8 mouse cellular contexts compared by ENCODE assay signal in the genomic region with DNA sequence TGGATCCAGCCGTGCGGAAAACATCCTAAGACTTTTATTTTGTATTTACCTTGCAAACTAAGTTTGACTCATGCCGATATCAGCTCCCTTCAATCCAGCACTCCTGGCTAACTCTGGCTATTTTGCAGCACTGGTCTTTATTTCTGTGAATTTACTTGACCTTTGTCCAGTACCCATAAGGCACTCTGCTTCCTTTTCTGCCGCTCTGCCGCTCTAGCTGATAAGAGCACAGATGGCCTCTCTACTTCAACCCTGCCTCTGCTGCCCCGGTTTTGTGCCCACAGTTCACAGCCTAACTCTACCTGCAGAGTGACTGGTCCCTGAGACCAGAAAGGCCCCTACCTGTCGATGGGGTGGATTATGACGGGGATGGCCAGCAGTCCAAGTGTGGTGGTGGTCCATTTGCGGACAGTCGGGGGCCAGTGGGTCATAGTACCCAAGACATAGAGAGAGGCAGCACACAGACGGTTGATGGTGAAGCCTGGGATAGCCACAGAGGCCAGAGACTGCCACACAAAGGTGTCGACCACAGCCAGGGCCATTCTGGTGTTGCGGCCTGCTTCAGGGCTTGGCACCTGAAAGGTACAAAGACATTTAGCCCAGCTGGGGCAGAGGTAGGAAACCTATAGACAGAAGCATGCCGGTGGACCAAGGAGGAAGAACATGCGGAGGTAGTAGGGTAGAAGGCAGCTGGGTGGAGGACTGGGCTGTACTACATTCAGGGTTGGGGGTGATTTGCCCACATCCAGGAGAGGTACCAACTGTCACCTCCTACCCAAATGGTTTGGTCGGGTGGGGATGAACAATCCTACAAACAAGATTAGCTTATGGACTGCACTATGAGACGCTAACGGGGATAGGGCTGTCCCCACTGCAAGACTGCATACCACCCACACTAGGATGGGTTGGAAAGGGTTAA. TPM values are rescaled to one million over a fixed set of nuclear protein-coding genes. Genes with fewer than 3 reads are reported as not detected.
DNase-seq lines count a peak whose midpoint lies in the region; ATAC-seq lines count a peak whose summit lies in the region.

No protein-coding gene starts in this region.

- no peaks in the 10 kb centered on the region for H3K27me3 ChIP-seq in heart, embryonic 10.5 days (ENCODE audit: insufficient read depth, poor library complexity, severe bottlenecking)
- no peaks in the 10 kb centered on the region for H3K27me3 ChIP-seq in limb, embryonic 12.5 days

- no peak overlapping the region for H3K9ac ChIP-seq in limb, embryonic 12.5 days (replicated peaks)

- peak overlapping the region; percentile 77; the same call in 1 of the 2 replicates for H3K4me3 ChIP-seq in heart, embryonic 10.5 days
- H3K4me3 ChIP-seq in limb, embryonic 12.5 days (replicated peaks) = no peak overlapping the region

- no peak for ATAC-seq in limb, embryonic 12.5 days (ENCODE audit: insufficient number of reproducible peaks, insufficient read depth, low FRiP score, low TSS enrichment, low read depth)

- H3K9me3 ChIP-seq in heart, embryonic 10.5 days = peaks cover 7% of the 10 kb centered on the region
- H3K9me3 ChIP-seq in limb, embryonic 12.5 days = no peaks in the 10 kb centered on the region

- H3K36me3 ChIP-seq in heart, embryonic 10.5 days = peaks cover 25% of the 10 kb centered on the region
- peaks cover 7% of the 10 kb centered on the region; the same call in 1 of the 2 replicates for H3K36me3 ChIP-seq in limb, embryonic 12.5 days

- intact Hi-C loops in heart, postnatal 25 days (cut with DNase I) = loop anchor here (2.0 kb wide), 1 partner anchor 125 kb away; the partner anchor contains the start of gene Castor1

- peak overlapping the region; percentile 42 for H3K27ac ChIP-seq in heart, embryonic 10.5 days
- H3K27ac ChIP-seq in limb, embryonic 12.5 days = no peak overlapping the region

- no peak for DNase-seq in heart, embryonic 10.5 days (ENCODE audit: low spot score)
- DNase-seq in heart, postnatal 25 days (ENCODE audit: low spot score) = no peak
- peak; percentile 47 for DNase-seq in right cerebral cortex, postnatal 25 days
- no peak for DNase-seq in right cerebral cortex, postnatal 4 days
- peak; percentile 75 for DNase-seq in yolk sac, embryonic 10.5 days (ENCODE audit: low spot score)
- no peak for DNase-seq in urinary bladder, postnatal 36 days (ENCODE audit: low spot score in 2 of 2)
- DNase-seq in left cerebral cortex, adult 18-20 months (ENCODE audit: low spot score in 2 of 2) = no peak

- 75% methylated on average over 18 of the region's 18 CpGs for WGBS in heart, embryonic 10.5 days
- 86% methylated on average over 18 of the region's 18 CpGs for WGBS in limb, embryonic 12.5 days

- H3K4me1 ChIP-seq in heart, embryonic 10.5 days = peaks cover 34% of the 10 kb centered on the region
- H3K4me1 ChIP-seq in limb, embryonic 12.5 days (replicated peaks) = peaks cover 22% of the 10 kb centered on the region

- peak overlapping the region; percentile 86; the same call in 1 of the 2 replicates for H3K4me2 ChIP-seq in limb, embryonic 12.5 days

RNA-seq across cellular contexts. Expression of gene Mtfp1, which starts 1.5 kb away (rescaled TPM):
- 25.7 and 26.0 TPM in 2 replicates for polyA plus RNA-seq in heart, embryonic 10.5 days (2016; fragmentation: Nextera tagmentation; extraction: Ambion mirVana)
- total RNA-seq in heart, postnatal 25 days (2021) = 100 to 1,000 TPM; 142 to 144 TPM
- polyA plus RNA-seq in limb, embryonic 12.5 days (2016; fragmentation: Nextera tagmentation; extraction: Ambion mirVana) = 8.7 TPM in 2 replicates
- total RNA-seq in left cerebral cortex, adult 18-20 months (2021) = 10 to 100 TPM; 95.0 to 97.3 TPM

RNA-seq across cellular contexts. Expression of gene Sec14l3, which starts 29.1 kb away (rescaled TPM):
- not detected in 2 replicates for polyA plus RNA-seq in heart, embryonic 10.5 days (2016; fragmentation: Nextera tagmentation; extraction: Ambion mirVana)
- total RNA-seq in heart, postnatal 25 days (2021) = not detected
- not detected in 2 replicates for polyA plus RNA-seq in limb, embryonic 12.5 days (2016; fragmentation: Nextera tagmentation; extraction: Ambion mirVana)
- total RNA-seq in left cerebral cortex, adult 18-20 months (2021) = 1 to 10 TPM; 1.8 to 2.2 TPM

RNA-seq across cellular contexts. Expression of gene Sec14l2, which starts 29.5 kb away (rescaled TPM):
- polyA plus RNA-seq in heart, embryonic 10.5 days (2016; fragmentation: Nextera tagmentation; extraction: Ambion mirVana) = 0.94 and 2.1 TPM in 2 replicates
- 1 to 10 TPM in 1 of 2 experiments, under 1 TPM in 1; 0.73 to 1.1 TPM for total RNA-seq in heart, postnatal 25 days (2021)
- 3.2 and 3.3 TPM in 2 replicates for polyA plus RNA-seq in limb, embryonic 12.5 days (2016; fragmentation: Nextera tagmentation; extraction: Ambion mirVana)
- 10 to 100 TPM; 39.6 to 40.9 TPM for total RNA-seq in left cerebral cortex, adult 18-20 months (2021)

RNA-seq across cellular contexts. Expression of gene Rnf215, which starts 41.3 kb away (rescaled TPM):
- polyA plus RNA-seq in heart, embryonic 10.5 days (2016; fragmentation: Nextera tagmentation; extraction: Ambion mirVana) = 16.4 and 17.1 TPM in 2 replicates
- 10 to 100 TPM; 13.2 to 13.8 TPM for total RNA-seq in heart, postnatal 25 days (2021)
- polyA plus RNA-seq in limb, embryonic 12.5 days (2016; fragmentation: Nextera tagmentation; extraction: Ambion mirVana) = 36.6 and 39.5 TPM in 2 replicates
- total RNA-seq in left cerebral cortex, adult 18-20 months (2021) = 10 to 100 TPM; 27.1 to 30.8 TPM

Comparison
In these comparisons a context has a peak if more than half of its experiments do, and no peak if none do; other contexts are left out.
1. DNase-seq: peak in right cerebral cortex, postnatal 25 days (single experiment) and yolk sac, embryonic 10.5 days (single experiment); none in heart, embryonic 10.5 days (single experiment), heart, postnatal 25 days (single experiment), right cerebral cortex, postnatal 4 days (single experiment), urinary bladder, postnatal 36 days (0 of 2) and left cerebral cortex, adult 18-20 months (0 of 2).
2. RNA of gene Sec14l2, which starts 29.5 kb away (total RNA-seq): 39.6 to 40.9 TPM in left cerebral cortex, adult 18-20 months; 0.73 to 1.1 TPM in heart, postnatal 25 days; every median in the first group is over 10 times any median in the second.